Comparison of ENCODE assay signal across 8 mouse cellular contexts in genomic region chr2:157366762-157367161, GRCm38 (mm10). TPM values are rescaled to one million over a fixed set of nuclear protein-coding genes. Genes with fewer than 3 reads are reported as not detected.
DNase-seq lines count a peak whose midpoint lies in the region; ATAC-seq lines count a peak whose summit lies in the region.

No protein-coding gene starts in this region.

- intact Hi-C loops in heart, postnatal 10 days (cut with DNase I) = loop anchor here (5.0 kb wide), 1 partner anchor 56 kb away; no protein-coding TSS in a partner anchor

- WGBS in hindbrain, embryonic 15.5 days = 85% methylated on average over 9 of the region's 9 CpGs
- 88% methylated on average over 9 of the region's 9 CpGs for WGBS in midbrain, embryonic 13.5 days

- no peaks in the 10 kb centered on the region for H3K9me3 ChIP-seq in hindbrain, embryonic 15.5 days
- H3K9me3 ChIP-seq in midbrain, embryonic 13.5 days = no peaks in the 10 kb centered on the region

- ATAC-seq in common myeloid progenitor, adult 5-6 weeks (replicated peaks; ENCODE audit: low read depth, poor library complexity, severe bottlenecking) = peak; percentile 22; the same call in 1 of the 2 replicates
- no peak for ATAC-seq in hindbrain, embryonic 15.5 days (ENCODE audit: low FRiP score, low read depth)
- no peak for ATAC-seq in midbrain, embryonic 13.5 days

- peaks cover 21% of the 10 kb centered on the region for H3K4me1 ChIP-seq in hindbrain, embryonic 15.5 days (replicated peaks)
- H3K4me1 ChIP-seq in midbrain, embryonic 13.5 days (replicated peaks) = peaks cover 24% of the 10 kb centered on the region

- DNase-seq in heart, adult 18-20 months = peak; percentile 26 to 40
- no peak for DNase-seq in heart, postnatal 10 days
- no peak for DNase-seq in adrenal gland, adult 18-20 months (ENCODE audit: low spot score in 2 of 2)
- DNase-seq in embryo, embryonic 11 days = no peak
- DNase-seq in cerebellum, postnatal 14 days = no peak

- H3K27me3 ChIP-seq in hindbrain, embryonic 15.5 days = no peaks in the 10 kb centered on the region
- H3K27me3 ChIP-seq in midbrain, embryonic 13.5 days = no peaks in the 10 kb centered on the region

- H3K27ac ChIP-seq in hindbrain, embryonic 15.5 days (replicated peaks) = peak overlapping the region; percentile 93
- peak overlapping the region; percentile 91 for H3K27ac ChIP-seq in midbrain, embryonic 13.5 days

- H3K36me3 ChIP-seq in hindbrain, embryonic 15.5 days = no peaks in the 10 kb centered on the region
- no peaks in the 10 kb centered on the region; the same call in 1 of the 2 replicates for H3K36me3 ChIP-seq in midbrain, embryonic 13.5 days

- H3K4me2 ChIP-seq in hindbrain, embryonic 15.5 days = peak overlapping the region; percentile 82
- peak overlapping the region; percentile 94 for H3K4me2 ChIP-seq in midbrain, embryonic 13.5 days (replicated peaks)

- no peak overlapping the region for H3K4me3 ChIP-seq in hindbrain, embryonic 15.5 days
- H3K4me3 ChIP-seq in midbrain, embryonic 13.5 days (replicated peaks) = peak overlapping the region; percentile 91; the same call in 1 of the 2 replicates

- H3K9ac ChIP-seq in hindbrain, embryonic 15.5 days = no peak overlapping the region; the same call in 1 of the 2 replicates
- peak overlapping the region; percentile 97; the same call in 1 of the 2 replicates for H3K9ac ChIP-seq in midbrain, embryonic 13.5 days (replicated peaks)

RNA-seq across cellular contexts. Expression of gene Manbal, which starts 0.6 kb away (rescaled TPM):
- 10 to 100 TPM; 19.4 to 21.1 TPM for total RNA-seq in heart, adult 18-20 months (2021)
- 10 to 100 TPM; 32.4 to 34.0 TPM for total RNA-seq in heart, postnatal 10 days (2021)
- 6.4 and 7.6 TPM in 2 replicates for total RNA-seq in common myeloid progenitor, adult 5-6 weeks (2017)
- polyA plus RNA-seq in hindbrain, embryonic 15.5 days (2015; fragmentation: Nextera tagmentation; extraction: Ambion mirVana) = 102 and 114 TPM in 2 replicates
- 88.1 and 91.0 TPM in 2 replicates for polyA plus RNA-seq in midbrain, embryonic 13.5 days (2015; fragmentation: Nextera tagmentation; extraction: Ambion mirVana)
- 10 to 100 TPM; 27.6 to 28.1 TPM for total RNA-seq in adrenal gland, adult 18-20 months (2021)

RNA-seq across cellular contexts. Expression of gene Ghrh, which starts 19.5 kb away (rescaled TPM):
- total RNA-seq in heart, adult 18-20 months (2021) = not detected
- total RNA-seq in heart, postnatal 10 days (2021) = not detected
- not detected in 2 replicates for total RNA-seq in common myeloid progenitor, adult 5-6 weeks (2017)
- polyA plus RNA-seq in hindbrain, embryonic 15.5 days (2015; fragmentation: Nextera tagmentation; extraction: Ambion mirVana) = 1.2 and 1.3 TPM in 2 replicates
- polyA plus RNA-seq in midbrain, embryonic 13.5 days (2015; fragmentation: Nextera tagmentation; extraction: Ambion mirVana) = 1.6 and 3.4 TPM in 2 replicates
- total RNA-seq in adrenal gland, adult 18-20 months (2021) = not detected

RNA-seq across cellular contexts. Expression of gene Src, which starts 51.5 kb away (rescaled TPM):
- 1 to 10 TPM; 4.2 to 4.8 TPM for total RNA-seq in heart, adult 18-20 months (2021)
- 1 to 10 TPM; 8.4 to 9.5 TPM for total RNA-seq in heart, postnatal 10 days (2021)
- 0.69 and 1.3 TPM in 2 replicates for total RNA-seq in common myeloid progenitor, adult 5-6 weeks (2017)
- polyA plus RNA-seq in hindbrain, embryonic 15.5 days (2015; fragmentation: Nextera tagmentation; extraction: Ambion mirVana) = 34.4 and 38.4 TPM in 2 replicates
- 31.6 and 39.1 TPM in 2 replicates for polyA plus RNA-seq in midbrain, embryonic 13.5 days (2015; fragmentation: Nextera tagmentation; extraction: Ambion mirVana)
- total RNA-seq in adrenal gland, adult 18-20 months (2021) = 10 to 100 TPM; 11.8 to 13.8 TPM

Comparison
In these comparisons a context has a peak if more than half of its experiments do, and no peak if none do; other contexts are left out.
1. DNase-seq: peak in heart, adult 18-20 months (2 of 2); none in heart, postnatal 10 days (0 of 2), adrenal gland, adult 18-20 months (0 of 2), embryo, embryonic 11 days (single experiment) and cerebellum, postnatal 14 days (0 of 2).